Mouse (Mus musculus): ENCODE measurements at regions not wholly inside any gene's neighbourhood (a gene's known extent, or its start where the extent isn't known, plus 50 kb on each side); places are given as distances from the start of the nearest gene placed in this dataset.
A peak's percentile ranks its signal among the peaks of the same experiment; 100 is the strongest.

DNA sequence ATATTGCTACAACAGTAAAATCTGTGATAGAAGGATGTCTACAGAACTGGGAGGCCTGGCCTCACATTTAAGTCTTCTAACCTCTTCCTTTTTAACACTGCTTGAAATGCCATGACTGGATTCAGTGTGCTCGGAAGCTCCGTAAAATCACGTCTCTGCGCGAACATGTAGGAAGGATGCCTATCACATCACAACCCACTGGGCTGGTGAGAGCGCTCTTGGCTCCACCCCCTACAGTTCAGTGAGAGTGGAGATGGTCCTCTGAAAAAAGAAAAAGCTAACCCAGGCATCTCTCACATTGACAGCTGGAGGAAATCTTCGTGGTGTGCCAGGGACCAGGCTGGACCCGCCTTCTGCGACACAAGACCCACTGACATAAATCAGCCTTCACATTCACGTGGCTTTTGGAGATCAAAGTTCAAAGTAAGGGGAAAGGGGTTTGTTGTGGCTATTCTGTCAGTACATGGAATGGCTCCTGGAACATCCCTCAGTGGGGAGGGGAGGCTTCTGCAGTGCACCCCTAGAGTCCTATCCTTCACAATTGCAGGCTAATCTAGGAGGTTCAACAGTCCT, 230.8 kb upstream of the Jmjd1c start:
- no peak for DNase-seq

GRCm38 (mm10) chr10:66871133-66871664, 224.7 kb upstream of the Jmjd1c start:
- no peak for DNase-seq

DNA sequence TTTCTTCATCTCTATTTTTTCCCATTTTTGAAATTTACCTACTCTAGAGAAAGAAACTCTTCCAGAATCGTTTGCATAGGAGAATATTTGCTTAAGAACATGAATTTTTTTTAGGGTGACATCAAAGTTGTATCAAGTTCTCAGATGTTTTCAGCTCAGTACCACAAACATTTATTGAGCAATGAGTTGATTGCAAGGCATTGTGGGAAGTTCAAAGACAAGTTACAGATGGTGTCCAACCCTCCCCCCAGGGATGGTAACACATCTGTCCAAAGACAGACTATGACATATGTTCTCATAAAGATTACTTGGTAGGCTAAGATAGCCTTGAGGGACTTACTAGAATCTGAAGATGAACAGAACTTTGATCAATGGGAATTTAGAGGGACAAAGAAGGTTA, 224.3 kb upstream of the Jmjd1c start:
- no peak for DNase-seq

DNA sequence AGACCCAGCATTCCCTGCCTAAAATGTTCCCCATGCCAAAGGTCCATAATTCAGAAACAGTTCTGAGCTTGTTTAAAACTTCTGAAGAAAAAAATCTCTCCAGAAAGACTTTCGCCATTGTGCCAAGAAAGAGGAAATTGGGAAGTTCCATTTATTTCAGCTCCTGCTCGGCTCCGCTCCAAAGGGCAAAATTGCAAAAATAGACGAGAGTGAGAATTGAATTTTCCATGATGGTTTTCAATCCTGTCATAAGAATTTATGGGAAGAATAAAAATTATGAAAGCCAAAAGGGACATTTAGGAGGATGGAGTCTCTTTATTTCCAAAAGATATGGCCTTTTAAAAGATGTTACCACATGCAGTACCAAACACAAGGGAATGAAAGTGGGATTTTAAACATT, 222.5 kb upstream of the Jmjd1c start:
- DNase-seq, result no peak

GRCm38 (mm10) chr10:66879071-66879470, 216.9 kb upstream of the Jmjd1c start:
- DNase-seq, result no peak

GRCm38 (mm10) chr10:66882825-66883224, 213.1 kb upstream of the Jmjd1c start:
- no peak for DNase-seq

DNA sequence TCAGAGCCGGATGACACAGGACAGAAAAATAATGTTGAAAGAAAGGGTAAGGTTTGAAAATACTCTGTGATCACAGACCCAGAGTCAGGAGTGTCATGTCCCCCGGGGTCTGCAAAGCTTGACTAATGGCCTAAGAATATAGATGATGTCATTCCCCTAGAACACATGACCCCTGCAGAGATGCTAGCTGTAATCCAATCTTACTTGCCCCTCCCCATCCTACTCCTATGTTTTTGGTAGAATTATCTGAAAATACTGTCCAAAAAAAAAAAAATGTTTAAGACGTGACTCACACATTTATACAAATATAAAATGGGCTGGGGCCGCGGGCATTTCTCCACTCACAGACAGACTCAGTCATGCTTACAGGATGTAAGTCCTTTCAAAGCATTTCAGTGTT, 210.3 kb upstream of the Jmjd1c start:
- DNase-seq, result no peak

GRCm38 (mm10) chr10:66889786-66890555, 206.0 kb upstream of the Jmjd1c start:
- DNase-seq, result no peak

GRCm38 (mm10) chr10:66891811-66892210, 204.1 kb upstream of the Jmjd1c start:
- no peak for DNase-seq

DNA sequence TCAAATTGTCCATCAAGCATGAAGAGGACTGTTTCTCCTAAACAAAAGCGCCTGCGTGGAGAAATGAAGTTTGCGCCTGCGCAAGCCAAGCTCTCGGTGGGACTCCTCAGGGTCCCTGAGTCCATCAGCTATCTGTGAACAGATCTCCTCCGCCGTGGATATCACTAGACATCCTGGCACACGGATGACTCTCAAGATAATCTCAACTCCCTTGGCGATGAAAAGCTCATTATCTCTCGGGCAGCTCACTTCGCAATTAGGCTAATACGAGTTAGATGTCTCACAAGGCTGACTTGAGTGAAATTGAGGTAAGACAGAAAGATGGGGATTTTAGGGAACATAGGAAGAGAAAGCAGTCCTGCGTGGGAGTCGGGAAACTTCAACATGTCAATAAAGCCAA, 202.1 kb upstream of the Jmjd1c start:
- no peak for DNase-seq

- no peak for DNase-seq
Measured at GRCm38 (mm10) chr10:66896698-66897622, 199.0 kb upstream of the Jmjd1c start.

GRCm38 (mm10) chr10:66899724-66900123, 196.2 kb upstream of the Jmjd1c start:
- DNase-seq, result no peak

DNA sequence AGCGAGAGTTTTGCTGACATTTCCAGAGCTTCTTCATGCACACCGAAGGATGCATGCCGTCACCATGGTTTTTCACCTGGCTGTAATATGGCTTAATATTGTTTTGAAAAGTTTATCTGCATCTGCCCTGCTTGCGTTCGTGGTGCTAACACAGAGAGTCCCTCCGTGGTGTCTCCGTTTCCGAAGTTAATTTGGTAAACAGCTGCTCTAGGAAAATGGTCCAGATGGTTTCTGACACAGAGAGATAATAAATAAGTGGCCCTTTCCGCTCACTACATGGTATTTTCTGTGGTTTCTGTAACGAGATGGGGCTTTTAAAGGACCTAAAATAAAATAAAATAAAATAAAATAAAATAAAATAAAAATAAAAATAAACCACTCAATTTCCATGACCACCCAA, 195.1 kb upstream of the Jmjd1c start:
- DNase-seq, result no peak

- no peak for DNase-seq
Measured at GRCm38 (mm10) chr10:66901873-66902272, 194.1 kb upstream of the Jmjd1c start.

GRCm38 (mm10) chr10:66904552-66905367, 191.2 kb upstream of the Jmjd1c start:
- no peak for DNase-seq

DNA sequence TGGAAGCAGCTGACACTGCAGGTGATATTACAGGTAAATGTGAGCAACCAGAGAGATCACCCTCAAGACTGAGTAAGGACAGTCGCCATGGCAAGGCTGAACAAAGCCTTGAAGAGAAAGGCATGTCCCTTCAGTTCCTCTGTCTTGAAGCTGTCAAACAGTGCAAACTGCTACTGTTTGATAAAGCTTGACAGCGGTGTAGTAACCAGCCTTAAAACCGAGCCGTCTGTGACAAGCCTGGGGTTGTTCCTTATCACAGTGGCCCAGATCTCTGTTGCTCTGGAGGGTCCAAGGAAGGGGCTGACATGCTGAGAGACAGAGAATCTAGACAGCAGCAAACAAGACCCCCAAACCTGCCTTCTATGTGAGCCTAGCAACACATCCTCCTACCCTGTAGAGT, 188.1 kb upstream of the Jmjd1c start:
- DNase-seq, result no peak

- peak; percentile 55 for DNase-seq
Measured at GRCm38 (mm10) chr10:66909204-66909889, 186.6 kb upstream of the Jmjd1c start.

- DNase-seq, result no peak
Measured at GRCm38 (mm10) chr10:66909905-66910681, 185.8 kb upstream of the Jmjd1c start.

DNA sequence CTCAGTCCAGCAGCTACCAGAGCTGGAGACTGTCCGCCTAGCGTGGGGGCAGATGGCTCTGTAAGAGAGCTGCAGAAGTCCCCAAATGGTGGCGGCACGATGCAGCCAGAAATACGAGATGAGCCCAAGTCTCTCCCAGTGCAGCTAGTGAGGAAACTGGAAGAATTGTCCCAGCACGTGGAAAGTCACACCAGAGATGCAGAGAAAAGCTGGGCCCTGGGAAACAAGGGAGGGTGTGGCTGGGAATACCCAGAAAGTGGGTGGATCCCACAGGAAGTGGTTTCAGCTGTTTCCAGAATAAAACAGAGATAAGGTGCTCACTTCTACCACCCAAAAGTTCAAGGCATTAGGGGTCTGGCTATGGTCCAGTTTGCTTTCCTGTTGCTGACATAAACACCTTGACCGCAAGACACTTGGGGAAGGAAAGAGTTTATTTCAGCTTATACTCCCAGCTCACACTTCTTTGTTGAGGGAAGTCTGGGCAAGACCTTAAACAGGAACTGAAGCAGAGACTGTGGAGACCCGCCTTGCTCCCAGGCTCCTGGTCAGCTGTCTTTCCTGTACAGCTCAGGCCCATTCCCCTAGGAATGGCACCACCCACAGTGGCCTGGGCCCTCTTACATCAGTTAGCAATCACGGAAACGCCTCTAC, 184.5 kb upstream of the Jmjd1c start:
- DNase-seq, result no peak

- no peak for DNase-seq
Measured at GRCm38 (mm10) chr10:66912440-66912839, 183.5 kb upstream of the Jmjd1c start.

DNA sequence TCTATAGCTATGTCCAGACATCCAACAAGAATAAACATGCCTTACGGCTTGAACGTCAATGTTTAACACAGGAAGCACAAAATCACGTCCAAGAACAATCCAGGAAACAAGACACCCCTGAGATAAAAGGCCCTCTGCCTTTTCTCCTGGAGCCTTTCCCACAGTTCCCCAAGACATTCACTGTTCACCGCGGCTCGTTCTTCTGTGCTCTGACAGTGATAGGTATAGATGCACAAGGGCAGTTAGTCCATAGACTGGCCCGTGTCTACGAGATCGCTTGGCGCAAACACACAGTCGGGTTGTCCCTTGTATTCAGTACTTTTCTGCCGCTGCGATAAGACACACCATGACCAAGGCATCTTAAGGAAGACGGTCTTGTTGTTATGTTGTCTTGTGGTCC, 182.7 kb upstream of the Jmjd1c start:
- no peak for DNase-seq
